Mouse (Mus musculus): ENCODE data around the gene Tspyl3. TPM values are rescaled to one million over a fixed set of nuclear protein-coding genes. Genes with fewer than 3 reads are reported as not detected.

Tspyl3 gene
- total and polyA plus RNA-seq, 2 experiments, result 0.37 to 0.43 TPM

DNA sequence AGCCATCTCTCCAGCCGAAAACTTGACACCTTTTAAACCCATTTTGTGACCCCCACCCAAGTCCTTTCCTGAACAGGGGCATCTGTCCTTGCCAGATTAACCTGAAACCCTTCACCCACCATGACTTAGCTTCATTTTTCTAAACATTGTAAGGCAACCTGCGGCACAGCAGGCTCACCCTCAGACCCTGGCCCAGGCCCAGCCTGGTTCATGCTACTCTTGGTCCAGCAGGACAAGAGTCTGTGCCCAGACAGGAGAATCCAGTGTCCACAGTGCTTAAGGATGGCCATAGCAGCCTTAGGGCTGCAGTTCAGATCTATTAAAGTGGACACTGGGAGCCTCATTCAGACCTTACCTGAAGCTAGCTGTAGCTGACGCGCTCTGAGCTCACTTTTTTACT, 11.9 kb downstream of the Tspyl3 start:
- Histone ChIP-seq H3K4me1 (ENCODE audit: control insufficient read depth, insufficient read depth, low read length) (peaks cover 2% of the 10 kb centered on the region), H3K4me3 (ENCODE audit: insufficient read depth, low read depth, low read length) (no peak overlapping the region), H3K27ac (replicated peaks; ENCODE audit: insufficient read depth, low read depth, low read length) (no peak overlapping the region), H3K36me3 (ENCODE audit: control insufficient read depth, insufficient read depth, low read length) (peaks cover 3% of the 10 kb centered on the region; the same call in 1 of the 2 replicates), H3K79me2 (ENCODE audit: control insufficient read depth, insufficient read depth, low read length) (no peaks in the 10 kb centered on the region), H3K9ac (ENCODE audit: low read depth, low read length) (no peak overlapping the region), H3K27me3 (ENCODE audit: control insufficient read depth, insufficient read depth, low read length) (no peaks in the 10 kb centered on the region)
- DNase-seq (ENCODE audit: extremely low read depth, low read depth, low spot score), result no peak
- WGBS, result 92% methylated on average over 4 of the region's 4 CpGs
- no peak for TF ChIP-seq CTCF (IDR thresholded peaks at IDR 0.05; ENCODE audit: low read depth, low read length)
- TF ChIP-seq POLR2A (IDR thresholded peaks at IDR 0.05; ENCODE audit: extremely low read depth, insufficient read depth, low read length), result no peak

DNA sequence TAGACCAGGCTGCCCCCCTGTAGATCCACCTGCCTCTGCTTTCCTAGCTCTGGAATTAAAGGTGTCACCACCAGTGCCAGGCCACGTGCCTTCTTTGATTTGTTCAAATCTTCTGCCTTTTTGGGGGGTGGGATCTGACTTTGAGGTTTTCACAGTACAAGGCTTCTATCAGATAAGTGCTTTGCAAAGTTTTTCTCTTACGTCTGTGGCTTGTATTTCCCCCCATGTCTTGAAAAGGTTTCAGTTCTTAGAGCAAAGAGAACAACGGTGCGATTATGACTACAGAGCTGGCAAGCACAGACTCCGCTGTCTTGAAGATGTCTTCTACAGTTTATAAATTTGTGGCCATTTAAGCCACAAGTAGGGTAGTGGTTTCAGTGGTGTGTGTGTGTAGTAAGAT, 13.8 kb downstream of the Tspyl3 start:
- TF ChIP-seq POLR2A (IDR thresholded peaks at IDR 0.05; ENCODE audit: extremely low read depth, insufficient read depth, low read length), result no peak
- TF ChIP-seq CTCF (IDR thresholded peaks at IDR 0.05; ENCODE audit: low read depth, low read length), result no peak
- Histone ChIP-seq H3K79me2 (ENCODE audit: control insufficient read depth, insufficient read depth, low read length) (no peaks in the 10 kb centered on the region), H3K27me3 (ENCODE audit: control insufficient read depth, insufficient read depth, low read length) (no peaks in the 10 kb centered on the region), H3K9ac (ENCODE audit: low read depth, low read length) (no peak overlapping the region), H3K4me1 (ENCODE audit: control insufficient read depth, insufficient read depth, low read length) (peaks cover 2% of the 10 kb centered on the region), H3K4me3 (ENCODE audit: insufficient read depth, low read depth, low read length) (no peak overlapping the region), H3K27ac (replicated peaks; ENCODE audit: insufficient read depth, low read depth, low read length) (no peak overlapping the region), H3K36me3 (ENCODE audit: control insufficient read depth, insufficient read depth, low read length) (peaks cover 8% of the 10 kb centered on the region; the same call in 1 of the 2 replicates)
- WGBS, result 91% methylated on average over 5 of the region's 5 CpGs
- no peak for DNase-seq (ENCODE audit: extremely low read depth, low read depth, low spot score)

DNA sequence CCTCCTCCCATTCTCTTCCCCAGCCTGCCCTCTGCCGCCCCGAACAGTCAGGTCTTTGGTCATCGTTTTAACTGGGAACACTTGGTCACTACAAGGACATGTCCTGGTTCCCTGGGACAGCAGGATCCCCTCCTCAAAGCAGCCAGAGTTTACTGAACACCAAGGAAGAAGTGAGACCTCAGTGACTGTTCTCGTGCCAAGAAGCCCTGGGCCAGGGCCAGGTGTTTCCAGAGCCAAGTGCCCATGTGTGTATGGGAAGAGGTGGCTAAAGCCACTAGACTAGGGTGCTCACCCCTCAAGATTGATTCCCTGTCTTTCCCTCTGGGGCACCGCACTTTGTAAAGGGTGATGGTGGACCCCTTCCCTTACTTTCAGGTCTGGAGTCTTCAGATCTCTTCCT, 16.0 kb downstream of the Tspyl3 start:
- no peaks in the 10 kb centered on the region for H3K27me3 ChIP-seq (ENCODE audit: control insufficient read depth, insufficient read depth, low read length)
- peaks cover 24% of the 10 kb centered on the region for H3K36me3 ChIP-seq (ENCODE audit: control insufficient read depth, insufficient read depth, low read length)
- no peak overlapping the region for H3K9ac ChIP-seq (ENCODE audit: low read depth, low read length)
- H3K4me1 ChIP-seq (ENCODE audit: control insufficient read depth, insufficient read depth, low read length), result no peaks in the 10 kb centered on the region
- TF ChIP-seq POLR2A (IDR thresholded peaks at IDR 0.05; ENCODE audit: extremely low read depth, insufficient read depth, low read length), result no peak
- TF ChIP-seq CTCF (IDR thresholded peaks at IDR 0.05; ENCODE audit: low read depth, low read length), result no peak
- DNase-seq (ENCODE audit: extremely low read depth, low read depth, low spot score), result no peak
- no peak overlapping the region for H3K27ac ChIP-seq (replicated peaks; ENCODE audit: insufficient read depth, low read depth, low read length)
- H3K4me3 ChIP-seq (ENCODE audit: insufficient read depth, low read depth, low read length), result no peak overlapping the region
- H3K79me2 ChIP-seq (ENCODE audit: control insufficient read depth, insufficient read depth, low read length), result no peaks in the 10 kb centered on the region
- WGBS, result 87% methylated on average over 5 of the region's 5 CpGs

DNA sequence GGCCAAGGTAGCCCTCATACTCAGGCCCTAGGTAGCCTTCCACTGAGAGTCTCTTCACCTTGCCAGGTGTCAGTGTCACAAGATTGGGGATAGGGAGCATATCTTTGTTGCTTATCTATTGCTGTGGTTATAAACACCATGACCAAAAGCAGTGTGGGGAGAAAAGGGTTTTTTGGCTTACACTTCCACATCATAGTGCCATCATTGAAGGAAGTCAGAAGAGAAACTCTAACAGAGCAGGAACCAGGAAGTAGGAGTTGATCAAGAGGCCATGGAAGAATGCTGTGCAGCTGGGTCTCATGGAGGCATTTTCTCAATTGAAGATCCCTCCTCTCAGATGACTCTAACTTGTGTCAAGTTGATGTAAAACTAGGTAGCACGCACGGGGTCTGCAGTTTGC, 17.1 kb downstream of the Tspyl3 start:
- Histone ChIP-seq H3K9ac (ENCODE audit: low read depth, low read length) (no peak overlapping the region), H3K4me3 (ENCODE audit: insufficient read depth, low read depth, low read length) (no peak overlapping the region), H3K27ac (replicated peaks; ENCODE audit: insufficient read depth, low read depth, low read length) (no peak overlapping the region), H3K79me2 (ENCODE audit: control insufficient read depth, insufficient read depth, low read length) (no peaks in the 10 kb centered on the region), H3K4me1 (ENCODE audit: control insufficient read depth, insufficient read depth, low read length) (no peaks in the 10 kb centered on the region), H3K27me3 (ENCODE audit: control insufficient read depth, insufficient read depth, low read length) (no peaks in the 10 kb centered on the region), H3K36me3 (ENCODE audit: control insufficient read depth, insufficient read depth, low read length) (peaks cover 27% of the 10 kb centered on the region)
- TF ChIP-seq POLR2A (IDR thresholded peaks at IDR 0.05; ENCODE audit: extremely low read depth, insufficient read depth, low read length) (no peak), CTCF (IDR thresholded peaks at IDR 0.05; ENCODE audit: low read depth, low read length) (no peak)
- WGBS, result 94% methylated on average over 2 of the region's 2 CpGs
- no peak for DNase-seq (ENCODE audit: extremely low read depth, low read depth, low spot score)

DNA sequence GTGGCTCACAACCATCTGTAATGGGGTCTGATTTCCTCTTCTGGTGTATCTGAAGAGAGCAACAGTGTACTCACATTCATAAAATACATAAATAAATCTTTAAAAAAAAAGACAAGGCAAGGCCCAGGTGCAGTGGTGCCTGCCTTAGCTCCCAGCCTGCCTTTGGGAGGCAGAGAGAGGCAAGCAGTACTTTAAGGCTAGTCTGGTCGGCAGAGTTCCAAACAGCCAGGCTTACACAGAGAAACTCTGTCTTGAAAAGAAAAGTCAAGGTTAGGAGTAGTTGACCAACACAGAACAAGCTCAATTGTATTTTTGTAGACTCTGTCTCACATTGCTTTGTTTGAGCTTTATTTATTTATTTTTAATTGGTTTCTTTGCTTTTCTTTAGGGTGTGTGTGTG, 22.5 kb downstream of the Tspyl3 start:
- H3K36me3 ChIP-seq (ENCODE audit: control insufficient read depth, insufficient read depth, low read length), result peaks cover 37% of the 10 kb centered on the region
- WGBS, result 90% methylated on average over 1 of the region's 1 CpGs
- no peak overlapping the region for H3K27ac ChIP-seq (replicated peaks; ENCODE audit: insufficient read depth, low read depth, low read length)
- no peak overlapping the region for H3K9ac ChIP-seq (ENCODE audit: low read depth, low read length)
- no peaks in the 10 kb centered on the region for H3K27me3 ChIP-seq (ENCODE audit: control insufficient read depth, insufficient read depth, low read length)
- no peak overlapping the region for H3K4me3 ChIP-seq (ENCODE audit: insufficient read depth, low read depth, low read length)
- no peak for TF ChIP-seq POLR2A (IDR thresholded peaks at IDR 0.05; ENCODE audit: extremely low read depth, insufficient read depth, low read length)
- no peak for TF ChIP-seq CTCF (IDR thresholded peaks at IDR 0.05; ENCODE audit: low read depth, low read length)
- no peaks in the 10 kb centered on the region for H3K79me2 ChIP-seq (ENCODE audit: control insufficient read depth, insufficient read depth, low read length)
- no peaks in the 10 kb centered on the region for H3K4me1 ChIP-seq (ENCODE audit: control insufficient read depth, insufficient read depth, low read length)
- DNase-seq (ENCODE audit: extremely low read depth, low read depth, low spot score), result no peak

DNA sequence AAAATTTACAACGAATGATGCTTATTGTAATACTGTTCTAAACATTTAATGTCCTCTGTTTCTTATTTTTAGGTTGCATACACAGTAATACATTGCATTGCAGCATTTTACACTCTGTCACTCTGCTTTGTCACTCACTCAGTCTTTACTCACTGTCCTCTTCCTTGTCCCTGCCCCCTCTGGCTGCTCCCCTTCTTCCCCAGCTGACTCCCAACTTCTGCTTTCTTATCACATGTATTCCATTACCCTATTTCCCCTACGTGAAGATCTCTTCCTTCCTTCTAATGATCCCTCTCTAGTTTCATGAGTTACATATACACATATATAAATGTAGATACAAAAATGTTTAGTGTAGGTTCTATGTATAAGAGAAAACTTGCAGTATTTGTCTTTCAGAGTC, 26.1 kb downstream of the Tspyl3 start:
- WGBS, result 83% methylated on average over 2 of the region's 2 CpGs
- no peak overlapping the region for H3K27ac ChIP-seq (replicated peaks; ENCODE audit: insufficient read depth, low read depth, low read length)
- no peaks in the 10 kb centered on the region for H3K4me1 ChIP-seq (ENCODE audit: control insufficient read depth, insufficient read depth, low read length)
- H3K4me3 ChIP-seq (ENCODE audit: insufficient read depth, low read depth, low read length), result no peak overlapping the region
- no peaks in the 10 kb centered on the region for H3K79me2 ChIP-seq (ENCODE audit: control insufficient read depth, insufficient read depth, low read length)
- DNase-seq (ENCODE audit: extremely low read depth, low read depth, low spot score), result peak; percentile 21
- H3K9ac ChIP-seq (ENCODE audit: low read depth, low read length), result no peak overlapping the region
- H3K36me3 ChIP-seq (ENCODE audit: control insufficient read depth, insufficient read depth, low read length), result peaks cover 29% of the 10 kb centered on the region; the same call in 1 of the 2 replicates
- TF ChIP-seq POLR2A (IDR thresholded peaks at IDR 0.05; ENCODE audit: extremely low read depth, insufficient read depth, low read length), result no peak
- no peak for TF ChIP-seq CTCF (IDR thresholded peaks at IDR 0.05; ENCODE audit: low read depth, low read length)
- H3K27me3 ChIP-seq (ENCODE audit: control insufficient read depth, insufficient read depth, low read length), result no peaks in the 10 kb centered on the region
